Mouse (Mus musculus) lung, embryonic 15.5 days (tissue): ENCODE data around the gene Fbxl13. TPM values are rescaled to one million over a fixed set of nuclear protein-coding genes. Genes with fewer than 3 reads are reported as not detected.

Experiments used
- ATAC-seq: fragments of 200-750 bp; cut with Nextera tagmentation; 2 replicates; pipeline ENCODE4 v1.8.0; 2017; ENCODE audit warnings: moderate number of reproducible peaks, borderline replicate concordance; ENCODE audit not compliant: low FRiP score, low TSS enrichment; ENCODE audit errors: extremely low read depth
- H3K27ac ChIP-seq: fragments of 300-500 bp; sonication (generic); 2 replicates; pipeline ENCODE4 v1.5.1; 2015; ENCODE audit warnings: moderate library complexity, mild to moderate bottlenecking, inconsistent platforms
- H3K27me3 ChIP-seq: fragments of 300-500 bp; sonication (generic); 2 replicates; pipeline ENCODE4 v1.6.1; 2015; ENCODE audit warnings: inconsistent platforms
- H3K36me3 ChIP-seq: fragments of 300-500 bp; sonication (generic); 2 replicates; pipeline ENCODE4 v1.6.1; 2015; ENCODE audit warnings: inconsistent platforms
- H3K4me1 ChIP-seq: fragments of 300-500 bp; sonication (generic); 2 replicates; pipeline ENCODE4 v1.6.1; 2015; ENCODE audit warnings: inconsistent platforms
- H3K4me2 ChIP-seq: fragments of 300-500 bp; sonication (generic); 2 replicates; pipeline ENCODE4 v1.6.1; 2015; ENCODE audit warnings: inconsistent platforms, mild to moderate bottlenecking, moderate library complexity
- H3K4me3 ChIP-seq: fragments of 300-500 bp; sonication (generic); 2 replicates; pipeline ENCODE4 v1.5.1; 2015; ENCODE audit warnings: mild to moderate bottlenecking, inconsistent platforms
- H3K9ac ChIP-seq: fragments of 300-500 bp; sonication (generic); 2 replicates; pipeline ENCODE4 v1.6.1; 2015; ENCODE audit warnings: inconsistent platforms
- H3K9me3 ChIP-seq: fragments of 300-500 bp; sonication (generic); 2 replicates; pipeline ENCODE4 v1.6.1; 2016; ENCODE audit warnings: inconsistent platforms
- WGBS: fragments of 180-500 bp; shearing (Covaris S2); methylation state at CpG from one replicate; pipeline ENCODE4 v1.1.7; 2015; 5-methylcytosine and 5-hydroxymethylcytosine counted together
- polyA plus RNA-seq: library from polyadenylated mRNA; unstranded; fragments of >200 nt; fragmentation: Nextera tagmentation; extraction: Ambion mirVana; gene quantifications from 2 replicates; pipeline ENCODE4 v1.2.1, GENCODE M21; 2015

The Fbxl13 gene
- polyA plus RNA-seq, 1 experiment from 2014 or later, result 0.72 TPM

DNA sequence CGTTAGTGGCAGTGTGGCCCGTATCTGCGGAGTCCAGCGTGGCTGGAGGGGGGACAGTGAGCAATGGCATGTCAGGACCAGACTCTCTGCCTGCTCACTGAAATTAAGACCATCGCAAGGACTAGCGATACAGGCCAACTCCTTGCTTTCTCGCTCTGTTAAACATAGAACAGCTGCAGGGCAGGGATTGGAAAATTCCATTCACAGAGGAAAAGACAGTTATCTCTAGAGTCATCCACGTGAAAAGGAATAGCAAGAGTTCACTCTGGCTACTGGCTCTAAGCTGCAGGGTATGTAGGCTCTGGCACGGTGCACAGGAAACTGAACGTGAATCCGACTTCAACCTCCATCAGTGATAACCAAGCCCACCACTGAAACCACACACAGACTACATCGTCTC is 29.6 kb upstream of the Fbxl13 start:
- peaks cover 5% of the 10 kb centered on the region; the same call in 1 of the 2 replicates for H3K4me1 ChIP-seq
- H3K36me3 ChIP-seq, result peaks cover 5% of the 10 kb centered on the region; the same call in 1 of the 2 replicates
- no peak overlapping the region for H3K4me2 ChIP-seq
- no peaks in the 10 kb centered on the region for H3K27me3 ChIP-seq
- no peak overlapping the region for H3K9ac ChIP-seq
- no peaks in the 10 kb centered on the region for H3K9me3 ChIP-seq
- WGBS, result 85% methylated on average over 12 of the region's 12 CpGs
- H3K4me3 ChIP-seq, result no peak overlapping the region
- no peak for ATAC-seq
- no peak overlapping the region for H3K27ac ChIP-seq

- H3K9ac ChIP-seq, result no peak overlapping the region
- H3K36me3 ChIP-seq, result peaks cover 5% of the 10 kb centered on the region; the same call in 1 of the 2 replicates
- no peak for ATAC-seq
- H3K27me3 ChIP-seq, result no peaks in the 10 kb centered on the region
- H3K4me3 ChIP-seq, result no peak overlapping the region
- H3K27ac ChIP-seq, result no peak overlapping the region
- peaks cover 5% of the 10 kb centered on the region; the same call in 1 of the 2 replicates for H3K4me1 ChIP-seq
- peak overlapping the region; percentile 51 for H3K4me2 ChIP-seq
- no peaks in the 10 kb centered on the region for H3K9me3 ChIP-seq
- WGBS, result 82% methylated on average over 9 of the region's 9 CpGs
Measured at GRCm38 (mm10) chr5:21673742-21674141, 28.3 kb upstream of the Fbxl13 start.

GRCm38 (mm10) chr5:21672812-21673635 is 27.6 kb upstream of the Fbxl13 start:
- H3K4me1 ChIP-seq, result peaks cover 5% of the 10 kb centered on the region; the same call in 1 of the 2 replicates
- H3K27me3 ChIP-seq, result no peaks in the 10 kb centered on the region
- no peak overlapping the region for H3K9ac ChIP-seq
- WGBS, result 30% methylated on average over 23 of the region's 23 CpGs
- H3K9me3 ChIP-seq, result no peaks in the 10 kb centered on the region
- no peak overlapping the region for H3K27ac ChIP-seq
- H3K4me3 ChIP-seq, result peak overlapping the region; percentile 24
- peak overlapping the region; percentile 51 for H3K4me2 ChIP-seq
- H3K36me3 ChIP-seq, result peaks cover 5% of the 10 kb centered on the region; the same call in 1 of the 2 replicates
- ATAC-seq, result peak; percentile 27; the same call in 1 of the 2 replicates

DNA sequence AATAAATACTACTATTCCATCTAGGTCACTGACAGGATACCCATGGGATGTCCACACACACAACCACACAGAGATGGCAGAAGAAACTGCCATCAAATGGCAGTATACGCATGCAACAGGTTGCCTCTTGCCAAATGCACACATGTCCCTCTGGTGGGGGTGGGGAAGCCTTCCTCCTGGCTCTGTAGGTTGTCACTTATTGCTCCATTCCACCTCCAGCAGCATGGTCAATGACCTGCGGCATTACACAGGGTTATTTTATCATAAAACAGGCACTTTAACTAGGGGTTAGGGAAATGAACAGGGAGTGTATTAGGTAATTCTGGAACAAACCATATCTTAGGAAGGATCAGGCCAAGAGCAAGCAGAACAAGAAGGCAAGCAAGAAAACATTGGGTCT is 23.9 kb upstream of the Fbxl13 start:
- Histone ChIP-seq H3K9me3 (no peaks in the 10 kb centered on the region), H3K4me2 (no peak overlapping the region), H3K4me3 (no peak overlapping the region), H3K36me3 (0 out of 2 replicates have a peak, but pooled peaks cover under 1% of the 10 kb centered on the region), H3K4me1 (peaks cover 13% of the 10 kb centered on the region; the same call in 1 of the 2 replicates), H3K27ac (no peak overlapping the region), H3K27me3 (no peaks in the 10 kb centered on the region), H3K9ac (no peak overlapping the region)
- 93% methylated on average over 2 of the region's 2 CpGs for WGBS
- ATAC-seq, result no peak

- 42% methylated on average over 8 of the region's 8 CpGs for WGBS
- Histone ChIP-seq H3K4me2 (no peak overlapping the region), H3K9me3 (no peaks in the 10 kb centered on the region), H3K27me3 (no peaks in the 10 kb centered on the region), H3K36me3 (peaks cover 10% of the 10 kb centered on the region), H3K4me3 (no peak overlapping the region), H3K9ac (no peak overlapping the region), H3K27ac (no peak overlapping the region), H3K4me1 (0 out of 2 replicates have a peak, but pooled peaks cover 8% of the 10 kb centered on the region)
- no peak; the same call in 1 of the 2 replicates for ATAC-seq
Measured at GRCm38 (mm10) chr5:21667191-21668137, 22.0 kb upstream of the Fbxl13 start.

DNA sequence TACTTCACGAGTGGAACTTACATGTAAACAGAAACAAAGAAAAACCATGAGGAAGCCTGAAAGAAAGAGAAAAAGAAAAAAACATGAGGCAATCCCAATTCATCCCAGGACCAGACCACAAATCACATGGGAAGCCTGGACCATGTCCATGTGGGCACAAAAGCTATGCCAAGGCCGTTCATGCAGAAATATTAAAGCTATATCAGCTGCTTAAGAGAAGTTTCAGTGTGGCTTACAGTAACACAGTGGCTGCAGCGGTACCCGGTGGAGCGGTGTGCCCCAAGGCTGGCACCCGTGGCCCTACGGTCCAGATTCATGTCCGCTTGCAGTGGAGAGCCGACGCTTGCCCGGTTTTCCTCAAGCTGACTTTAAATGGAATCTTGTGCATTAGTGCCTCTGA is 17.6 kb upstream of the Fbxl13 start:
- no peaks in the 10 kb centered on the region for H3K27me3 ChIP-seq
- H3K9ac ChIP-seq, result no peak overlapping the region
- no peaks in the 10 kb centered on the region for H3K9me3 ChIP-seq
- H3K4me2 ChIP-seq, result no peak overlapping the region
- H3K36me3 ChIP-seq, result peaks cover 27% of the 10 kb centered on the region
- no peak for ATAC-seq
- peaks cover 18% of the 10 kb centered on the region for H3K4me1 ChIP-seq
- no peak overlapping the region for H3K27ac ChIP-seq
- H3K4me3 ChIP-seq, result no peak overlapping the region
- 90% methylated on average over 11 of the region's 11 CpGs for WGBS

GRCm38 (mm10) chr5:21660850-21661249 is 15.4 kb upstream of the Fbxl13 start:
- WGBS, result 79% methylated on average over 6 of the region's 6 CpGs
- no peak for ATAC-seq
- Histone ChIP-seq H3K4me2 (no peak overlapping the region), H3K9me3 (no peaks in the 10 kb centered on the region), H3K4me3 (no peak overlapping the region), H3K27ac (no peak overlapping the region), H3K9ac (no peak overlapping the region), H3K4me1 (peaks cover 12% of the 10 kb centered on the region), H3K27me3 (no peaks in the 10 kb centered on the region), H3K36me3 (peaks cover 33% of the 10 kb centered on the region)

DNA sequence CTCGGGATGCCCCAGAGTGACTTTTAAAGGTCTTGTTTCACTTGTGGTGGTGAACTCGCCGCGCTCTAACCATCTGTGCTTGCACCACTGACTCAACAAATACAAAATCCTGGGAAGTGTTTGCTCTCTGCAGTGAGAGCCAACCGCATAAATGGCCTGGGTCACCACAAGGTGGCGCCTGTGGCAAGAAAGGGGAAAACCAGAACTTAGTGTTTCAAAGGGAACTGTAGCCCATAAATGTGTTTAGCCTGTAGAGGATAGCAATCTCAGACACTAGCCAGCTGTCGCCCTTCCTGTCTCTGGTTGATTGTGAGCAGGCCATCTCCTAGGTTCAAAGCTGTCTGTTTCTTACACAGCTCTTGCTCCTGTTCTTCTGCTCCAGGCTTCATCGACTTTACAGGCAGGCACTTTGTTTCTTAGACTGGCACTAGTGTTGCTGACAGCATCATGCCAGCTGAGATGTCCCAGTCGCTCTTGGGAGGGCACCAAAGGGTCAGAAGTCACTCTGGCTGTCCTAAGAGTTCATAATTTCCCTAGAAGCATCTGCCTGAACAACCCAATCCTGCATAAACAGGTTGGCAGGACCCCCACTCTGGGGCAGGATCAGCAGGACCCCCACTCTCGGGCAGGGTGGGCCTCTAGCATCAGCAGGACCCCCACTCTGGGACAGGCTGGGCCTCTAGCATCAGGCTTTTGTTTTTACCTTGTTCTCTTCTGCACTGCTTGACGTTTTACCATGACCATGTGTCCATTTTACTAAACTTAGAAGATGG is 13.4 kb upstream of the Fbxl13 start:
- no peak overlapping the region for H3K4me2 ChIP-seq
- peaks cover 12% of the 10 kb centered on the region for H3K4me1 ChIP-seq
- H3K27me3 ChIP-seq, result no peaks in the 10 kb centered on the region
- peaks cover 34% of the 10 kb centered on the region for H3K36me3 ChIP-seq
- H3K9ac ChIP-seq, result no peak overlapping the region
- no peak overlapping the region for H3K4me3 ChIP-seq
- 47% methylated on average over 11 of the region's 11 CpGs for WGBS
- ATAC-seq, result peak; percentile 17; the same call in 1 of the 2 replicates
- no peaks in the 10 kb centered on the region for H3K9me3 ChIP-seq
- H3K27ac ChIP-seq, result no peak overlapping the region

GRCm38 (mm10) chr5:21658038-21658437 is 12.6 kb upstream of the Fbxl13 start:
- peaks cover 12% of the 10 kb centered on the region for H3K4me1 ChIP-seq
- H3K4me3 ChIP-seq, result no peak overlapping the region
- 88% methylated on average over 6 of the region's 6 CpGs for WGBS
- no peak overlapping the region for H3K9ac ChIP-seq
- no peak for ATAC-seq
- no peak overlapping the region for H3K27ac ChIP-seq
- H3K27me3 ChIP-seq, result no peaks in the 10 kb centered on the region
- H3K4me2 ChIP-seq, result no peak overlapping the region
- H3K36me3 ChIP-seq, result peaks cover 36% of the 10 kb centered on the region
- no peaks in the 10 kb centered on the region for H3K9me3 ChIP-seq

GRCm38 (mm10) chr5:21656912-21657311 is 11.5 kb upstream of the Fbxl13 start:
- Histone ChIP-seq H3K4me2 (no peak overlapping the region), H3K27me3 (no peaks in the 10 kb centered on the region), H3K36me3 (peaks cover 46% of the 10 kb centered on the region), H3K4me3 (no peak overlapping the region), H3K4me1 (peaks cover 12% of the 10 kb centered on the region), H3K9ac (no peak overlapping the region), H3K9me3 (no peaks in the 10 kb centered on the region), H3K27ac (peak overlapping the region; percentile 47; the same call in 1 of the 2 replicates)
- WGBS, result 60% methylated on average over 9 of the region's 9 CpGs
- ATAC-seq, result peak; percentile 89
